Mouse (Mus musculus): ENCODE measurements around the gene Rsph6a.

GRCm38 (mm10) chr7:19093174-19093521 is 38.7 kb downstream of the Rsph6a start:
- TF ChIP-seq CTCF (IDR thresholded peaks at IDR 0.05; ENCODE audit: low read depth) (peak; percentile 93), EP300 (optimal IDR thresholded peaks at IDR 0.05) (no peak)

Data from stomach, postnatal 0 days (tissue).